Mouse (Mus musculus) megakaryocyte, adult 5-6 weeks (primary cell): ENCODE measurements around the gene Insl3. TPM values are rescaled to one million over a fixed set of nuclear protein-coding genes. Genes with fewer than 3 reads are reported as not detected.

Experiments
- total RNA-seq, 2 experiments: library from RNA; stranded (forward) in 1 of 2; stranded (reverse) in 1 of 2; fragments of 153-499, 151-499 nt in 1 of 2; fragments of 221-1000, 200-1000 nt in 1 of 2; gene quantifications; 2 replicates each; pipeline versions ENCODE4 v1.2.3 to v1.2.4; 2015 to 2017

Gene Insl3
- total RNA-seq, 2 experiments from 2014 or later, result 1.1 to 2.9 TPM

Other genes starting within 250 kb of the Insl3 start
- gene Abhd8, start 225.6 kb upstream of the Insl3 start, total RNA-seq (2015), result 2.4 and 3.1 TPM in 2 replicates
- 5.8 and 7.4 TPM in 2 replicates for gene Abhd8, start 225.6 kb upstream of the Insl3 start, total RNA-seq (2017)
- 31.6 and 40.1 TPM in 2 replicates for gene Mrpl34, start 224.3 kb upstream of the Insl3 start, total RNA-seq (2015)
- 33.5 and 36.1 TPM in 2 replicates for gene Mrpl34, start 224.3 kb upstream of the Insl3 start, total RNA-seq (2017)
- 39.1 and 44.0 TPM in 2 replicates for gene Dda1, start 220.0 kb upstream of the Insl3 start, total RNA-seq (2015)
- 14.2 and 26.3 TPM in 2 replicates for gene Dda1, start 220.0 kb upstream of the Insl3 start, total RNA-seq (2017)
- gene Ano8, start 203.3 kb upstream of the Insl3 start, total RNA-seq (2015), result 0.47 and 1.5 TPM in 2 replicates
- gene Ano8, start 203.3 kb upstream of the Insl3 start, total RNA-seq (2017), result 3.0 and 4.2 TPM in 2 replicates
- gene Gtpbp3, start 201.1 kb upstream of the Insl3 start, total RNA-seq (2015), result 3.4 and 3.7 TPM in 2 replicates
- 12.1 and 14.2 TPM in 2 replicates for gene Gtpbp3, start 201.1 kb upstream of the Insl3 start, total RNA-seq (2017)
- 0.11 and 0.25 TPM in 2 replicates for gene Plvap, start 177.5 kb upstream of the Insl3 start, total RNA-seq (2015)
- 0.22 and 0.28 TPM in 2 replicates for gene Plvap, start 177.5 kb upstream of the Insl3 start, total RNA-seq (2017)
- not detected in 2 replicates for gene Ccdc194, start 163.5 kb upstream of the Insl3 start, total RNA-seq (2015)
- not detected in 2 replicates for gene Ccdc194, start 163.5 kb upstream of the Insl3 start, total RNA-seq (2017)
- gene Bst2, start 151.8 kb upstream of the Insl3 start, total RNA-seq (2015), result 19.6 and 23.1 TPM in 2 replicates
- gene Bst2, start 151.8 kb upstream of the Insl3 start, total RNA-seq (2017), result 91.4 and 111 TPM in 2 replicates
- gene Mvb12a, start 146.3 kb upstream of the Insl3 start, total RNA-seq (2015), result 47.1 and 48.5 TPM in 2 replicates
- gene Mvb12a, start 146.3 kb upstream of the Insl3 start, total RNA-seq (2017), result 42.8 and 68.8 TPM in 2 replicates
- gene Tmem221, start 130.3 kb upstream of the Insl3 start, total RNA-seq (2015), result 1.7 and 1.8 TPM in 2 replicates
- 0.57 and 0.99 TPM in 2 replicates for gene Tmem221, start 130.3 kb upstream of the Insl3 start, total RNA-seq (2017)
- not detected in 2 replicates for gene Nxnl1, start 122.6 kb upstream of the Insl3 start, total RNA-seq (2015)
- 0.11 TPM in 1 of 2 replicates, not detected in the other for gene Nxnl1, start 122.6 kb upstream of the Insl3 start, total RNA-seq (2017)
- 1.5 and 2.0 TPM in 2 replicates for gene Slc27a1, start 120.3 kb upstream of the Insl3 start, total RNA-seq (2015)
- gene Slc27a1, start 120.3 kb upstream of the Insl3 start, total RNA-seq (2017), result 2.8 and 3.9 TPM in 2 replicates
- 65.1 and 73.6 TPM in 2 replicates for gene Pgls, start 97.0 kb upstream of the Insl3 start, total RNA-seq (2015)
- 50.5 and 78.3 TPM in 2 replicates for gene Pgls, start 97.0 kb upstream of the Insl3 start, total RNA-seq (2017)
- gene Fam129c, start 91.6 kb upstream of the Insl3 start, total RNA-seq (2015), result 4.6 and 4.8 TPM in 2 replicates
- 3.6 and 8.6 TPM in 2 replicates for gene Fam129c, start 91.6 kb upstream of the Insl3 start, total RNA-seq (2017)
- gene Colgalt1, start 78.2 kb upstream of the Insl3 start, total RNA-seq (2015), result 46.8 and 51.2 TPM in 2 replicates
- gene Colgalt1, start 78.2 kb upstream of the Insl3 start, total RNA-seq (2017), result 54.8 and 56.8 TPM in 2 replicates
- gene Unc13a, start 17.5 kb upstream of the Insl3 start, total RNA-seq (2015), result 0.11 TPM in 1 of 2 replicates, not detected in the other
- 1.1 TPM in 1 of 2 replicates, not detected in the other for gene Unc13a, start 17.5 kb upstream of the Insl3 start, total RNA-seq (2017)
- gene Jak3, start 12.9 kb upstream of the Insl3 start, total RNA-seq (2015), result 4.8 and 5.0 TPM in 2 replicates
- gene Jak3, start 12.9 kb upstream of the Insl3 start, total RNA-seq (2017), result 2.6 and 5.2 TPM in 2 replicates
- 0.36 and 0.89 TPM in 2 replicates for gene B3gnt3, start 12.6 kb downstream of the Insl3 start, total RNA-seq (2015)
- 0.18 TPM in 1 of 2 replicates, not detected in the other for gene B3gnt3, start 12.6 kb downstream of the Insl3 start, total RNA-seq (2017)
- gene Fcho1, start 36.5 kb downstream of the Insl3 start, total RNA-seq (2015), result 28.4 and 30.9 TPM in 2 replicates
- 39.6 and 41.2 TPM in 2 replicates for gene Fcho1, start 36.5 kb downstream of the Insl3 start, total RNA-seq (2017)
- gene Zfp709, start 192.8 kb downstream of the Insl3 start, total RNA-seq (2015), result 9.7 and 12.4 TPM in 2 replicates
- gene Zfp709, start 192.8 kb downstream of the Insl3 start, total RNA-seq (2017), result 11.7 and 17.1 TPM in 2 replicates
- gene Zfp882, start 219.4 kb downstream of the Insl3 start, total RNA-seq (2015), result 2.9 and 4.6 TPM in 2 replicates
- gene Zfp882, start 219.4 kb downstream of the Insl3 start, total RNA-seq (2017), result 2.1 and 5.1 TPM in 2 replicates
- 17.7 and 22.3 TPM in 2 replicates for gene Zfp617, start 219.4 kb downstream of the Insl3 start, total RNA-seq (2015)
- gene Zfp617, start 219.4 kb downstream of the Insl3 start, total RNA-seq (2017), result 14.8 and 16.0 TPM in 2 replicates